Mouse (Mus musculus) brain, embryonic 18.5 days (tissue): ENCODE results near the gene Gprc5d.

Experiments used
- DNase-seq: peaks from one replicate; pipeline ENCODE4 v3.0.0-alpha.2; 2012; ENCODE audit warnings: low read depth, low spot score

The Gprc5d gene

GRCm38 (mm10) chr6:135118183-135118582 is at the start of gene Gprc5d:
Gene Gprc5d, minus strand, starts transcription at chr6:135118283.
- no peak for DNase-seq

DNA sequence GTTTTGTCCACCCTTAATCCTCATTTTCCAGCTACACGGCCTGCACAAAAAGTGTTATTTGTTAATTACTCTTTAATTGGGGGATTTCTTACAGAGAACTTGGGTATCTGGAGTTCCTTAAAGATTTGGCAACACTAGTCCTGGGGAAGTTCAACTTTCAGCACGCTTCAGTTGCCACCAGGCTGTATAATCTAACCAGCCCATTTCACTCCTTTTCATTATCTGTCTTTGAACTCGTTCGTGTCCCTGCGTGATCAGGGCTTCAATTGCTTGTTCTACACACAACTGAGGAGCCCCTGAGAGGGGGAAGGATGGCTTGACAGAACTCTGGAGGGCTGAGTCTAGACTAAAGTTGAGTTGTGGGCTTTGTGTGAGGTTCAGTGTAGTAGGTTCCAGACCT is 48.6 kb upstream of the Gprc5d start:
- DNase-seq = no peak

DNA sequence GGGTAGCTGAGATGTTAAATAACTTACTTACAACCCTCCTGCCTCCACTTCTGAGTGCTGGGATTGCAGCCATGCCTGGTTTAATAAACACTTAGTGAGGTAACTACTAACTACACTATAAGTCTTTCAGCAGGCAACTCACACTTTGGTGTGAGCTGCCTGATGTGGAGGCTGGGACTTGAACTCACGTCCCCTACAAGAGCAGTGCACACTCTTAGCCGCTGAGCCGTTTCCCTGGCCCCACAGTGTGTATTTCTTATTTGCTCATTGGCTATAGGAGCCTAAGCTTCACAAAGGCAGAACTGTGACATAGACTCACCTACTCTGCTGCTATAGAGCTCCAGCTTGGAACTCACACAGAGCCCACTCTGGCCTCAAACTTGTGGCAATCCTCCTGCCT is 48.2 kb upstream of the Gprc5d start:
- no peak for DNase-seq

GRCm38 (mm10) chr6:135165706-135166105 is 47.6 kb upstream of the Gprc5d start:
- no peak for DNase-seq

DNA sequence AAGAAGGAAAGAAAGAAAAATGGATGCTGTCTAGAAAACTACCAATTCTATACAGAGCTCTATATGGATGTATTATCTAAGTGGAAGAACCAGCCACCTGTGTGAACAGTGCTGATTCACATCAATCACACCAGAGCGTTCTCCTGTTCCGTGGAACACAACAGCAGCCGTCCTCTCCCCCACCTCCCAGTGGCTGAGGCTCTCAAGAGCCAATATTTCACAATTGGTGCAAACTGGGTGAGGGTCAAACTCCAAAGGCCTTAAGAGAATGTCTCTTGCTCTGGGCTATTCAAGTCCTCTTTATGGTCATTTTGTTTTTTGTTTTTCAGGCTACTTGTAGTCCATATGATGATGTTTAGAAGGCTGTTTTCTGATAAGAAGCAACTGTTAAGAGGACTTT is 47.1 kb upstream of the Gprc5d start:
- DNase-seq = no peak

DNA sequence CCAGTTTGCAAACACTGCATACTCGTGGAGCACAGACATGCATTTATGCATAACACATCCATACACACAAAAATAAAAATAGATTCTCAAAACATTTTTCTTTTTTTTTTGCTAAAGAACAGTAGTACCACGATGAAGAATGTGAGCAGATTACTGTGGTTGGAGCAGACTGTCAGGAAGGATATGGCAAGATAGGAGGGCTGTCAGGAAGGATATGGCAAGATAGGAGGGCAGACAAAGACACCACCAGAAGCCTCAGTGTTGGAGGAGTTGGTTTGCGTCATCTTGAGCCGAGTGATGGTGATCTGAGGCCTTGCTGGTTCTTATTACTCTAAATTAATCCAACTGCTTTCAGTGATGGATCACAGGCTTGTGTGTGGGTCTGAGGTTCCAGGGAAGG is 44.8 kb upstream of the Gprc5d start:
- DNase-seq = no peak

- DNase-seq = no peak
These were observed 44.2 kb upstream of the Gprc5d start for GRCm38 (mm10) chr6:135162311-135162710.

- DNase-seq = no peak
These were observed 43.3 kb upstream of the Gprc5d start for GRCm38 (mm10) chr6:135161356-135161755.

DNA sequence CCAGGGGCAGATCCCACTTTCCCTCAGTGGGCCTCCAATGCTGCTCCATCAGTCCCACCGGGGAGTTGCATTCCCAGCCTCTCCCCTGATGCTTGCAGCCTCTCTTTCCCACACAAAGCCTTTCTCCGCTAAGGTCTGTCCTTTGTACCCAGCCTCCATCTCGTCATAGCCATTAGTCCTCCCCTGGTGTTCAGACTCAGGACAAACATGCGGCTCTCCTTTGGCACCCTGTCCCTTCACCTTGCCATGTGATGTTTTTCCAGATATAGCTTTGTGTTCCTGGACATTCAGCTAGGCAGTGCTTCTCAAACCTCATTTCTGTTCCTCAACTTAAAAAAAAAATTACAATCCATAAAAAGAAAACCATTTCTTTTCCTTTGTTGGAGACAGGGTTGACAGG is 40.4 kb upstream of the Gprc5d start:
- no peak for DNase-seq

- DNase-seq = no peak
These were observed 39.4 kb upstream of the Gprc5d start for GRCm38 (mm10) chr6:135157496-135157895.

- no peak for DNase-seq
These were observed 38.5 kb upstream of the Gprc5d start for GRCm38 (mm10) chr6:135156597-135156996.

DNA sequence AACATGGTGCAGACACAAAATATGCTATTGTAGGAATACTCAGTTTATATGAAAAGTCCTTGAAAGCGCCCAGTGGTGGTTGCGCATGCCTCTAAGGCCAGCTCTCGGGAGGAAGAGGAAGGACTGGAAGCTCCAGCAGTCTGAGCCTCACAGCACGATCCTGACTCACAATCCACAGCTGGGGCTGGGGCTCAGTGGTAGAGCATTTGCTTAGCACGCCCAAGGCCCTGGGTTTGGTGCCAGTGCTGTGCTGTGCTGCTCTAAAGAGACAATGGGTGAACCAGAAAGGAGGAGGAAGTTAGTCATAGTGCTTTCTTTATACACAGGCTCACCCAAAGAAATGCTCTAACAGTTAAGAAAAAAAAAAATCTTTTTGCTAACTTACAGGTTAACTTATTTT is 35.6 kb upstream of the Gprc5d start:
- no peak for DNase-seq

GRCm38 (mm10) chr6:135150311-135150710 is 32.2 kb upstream of the Gprc5d start:
- no peak for DNase-seq

GRCm38 (mm10) chr6:135149722-135150121 is 31.6 kb upstream of the Gprc5d start:
- DNase-seq = no peak

GRCm38 (mm10) chr6:135149175-135149574 is 31.1 kb upstream of the Gprc5d start:
- DNase-seq = no peak

- no peak for DNase-seq
These were observed 30.4 kb upstream of the Gprc5d start for GRCm38 (mm10) chr6:135148506-135148905.

- no peak for DNase-seq
These were observed 27.9 kb upstream of the Gprc5d start for GRCm38 (mm10) chr6:135145976-135146375.

GRCm38 (mm10) chr6:135144516-135144915 is 26.4 kb upstream of the Gprc5d start:
- DNase-seq = peak; percentile 45

DNA sequence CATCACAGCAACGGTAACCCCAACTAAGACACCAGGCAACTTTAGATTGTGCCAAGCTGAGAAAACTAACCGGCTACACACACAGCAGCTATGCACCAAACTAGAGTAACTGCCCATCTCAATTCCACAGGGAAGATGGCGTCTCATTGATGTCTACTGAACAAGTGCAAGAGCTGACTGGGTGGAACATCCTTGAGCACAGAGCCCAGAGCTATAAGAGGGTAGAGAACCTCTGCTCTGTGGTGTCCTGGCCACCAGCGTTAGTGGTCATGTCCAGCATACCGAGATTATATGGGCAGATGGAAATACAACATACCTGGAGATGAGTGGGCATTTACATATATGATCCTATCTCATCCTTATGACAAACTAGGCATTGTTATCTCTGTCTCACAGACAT is 25.1 kb upstream of the Gprc5d start:
- no peak for DNase-seq

GRCm38 (mm10) chr6:135141451-135142147 is 23.5 kb upstream of the Gprc5d start:
- no peak for DNase-seq

- DNase-seq = no peak
These were observed 20.7 kb upstream of the Gprc5d start for GRCm38 (mm10) chr6:135138746-135139145.

DNA sequence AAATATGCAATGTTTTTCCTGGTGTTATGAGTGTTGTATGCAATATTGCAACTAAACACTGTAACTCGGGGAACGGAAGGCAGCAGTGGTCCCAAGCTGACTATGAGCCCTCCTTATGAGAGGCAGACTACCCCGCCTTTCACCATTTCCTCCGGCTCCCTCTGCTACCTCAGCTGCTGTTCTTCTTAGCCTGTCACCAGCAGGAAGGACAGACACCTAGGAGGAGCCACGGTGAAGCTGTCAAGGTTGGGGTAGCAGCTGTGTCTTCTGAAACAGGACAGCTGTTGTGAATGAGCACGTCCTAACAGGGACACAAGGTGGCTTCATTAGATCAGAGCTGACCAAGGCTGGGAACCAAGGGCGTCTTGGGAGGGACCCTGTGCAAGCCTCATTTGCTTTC is 20.1 kb upstream of the Gprc5d start:
- DNase-seq = no peak

- no peak for DNase-seq
These were observed 19.7 kb upstream of the Gprc5d start for GRCm38 (mm10) chr6:135137736-135138135.
